Mouse (Mus musculus) CH12.LX (cell line): Measurements from ENCODE around the gene Neurl1b.

Experiments
- CTCF ChIP-seq, 2 experiments: IDR thresholded peaks in 1 of 2; conservative IDR thresholded peaks in 1 of 2; 2 replicates each; pipeline ENCODE4 v1.5.1; 2011 to 2012; ENCODE audit warnings: low read depth in 2 of 2, low read length in 2 of 2, improper control_type of control experiment in 1 of 2, inconsistent platforms in 1 of 2, mild to moderate bottlenecking in 1 of 2, moderate library complexity in 1 of 2
- ETS1 ChIP-seq: conservative IDR thresholded peaks from 2 replicates; pipeline ENCODE4 v1.6.1; 2012; ENCODE audit warnings: low read depth, mild to moderate bottlenecking, inconsistent platforms, low read length, improper control_type of control experiment, moderate library complexity
- MAX ChIP-seq: IDR thresholded peaks from 2 replicates; pipeline ENCODE4 v1.6.1; 2011; ENCODE audit warnings: low read length, improper control_type of control experiment
- NRF1 ChIP-seq: IDR thresholded peaks from 2 replicates; pipeline ENCODE4 v1.6.1; 2014; ENCODE audit warnings: low read depth, mild to moderate bottlenecking, inconsistent platforms, low read length, improper control_type of control experiment, moderate library complexity
- POLR2A ChIP-seq: IDR thresholded peaks from 2 replicates; pipeline ENCODE4 v1.6.1; 2011; ENCODE audit warnings: low read depth, mild to moderate bottlenecking, improper control_type of control experiment, low read length
- SIN3A ChIP-seq: IDR thresholded peaks from 2 replicates; pipeline ENCODE4 v1.6.1; 2012; ENCODE audit warnings: low read length, improper control_type of control experiment, inconsistent platforms
- USF1 ChIP-seq: IDR thresholded peaks from 2 replicates; pipeline ENCODE4 v1.6.1; 2014; ENCODE audit warnings: low read depth, mild to moderate bottlenecking, inconsistent platforms, low read length, improper control_type of control experiment

DNA sequence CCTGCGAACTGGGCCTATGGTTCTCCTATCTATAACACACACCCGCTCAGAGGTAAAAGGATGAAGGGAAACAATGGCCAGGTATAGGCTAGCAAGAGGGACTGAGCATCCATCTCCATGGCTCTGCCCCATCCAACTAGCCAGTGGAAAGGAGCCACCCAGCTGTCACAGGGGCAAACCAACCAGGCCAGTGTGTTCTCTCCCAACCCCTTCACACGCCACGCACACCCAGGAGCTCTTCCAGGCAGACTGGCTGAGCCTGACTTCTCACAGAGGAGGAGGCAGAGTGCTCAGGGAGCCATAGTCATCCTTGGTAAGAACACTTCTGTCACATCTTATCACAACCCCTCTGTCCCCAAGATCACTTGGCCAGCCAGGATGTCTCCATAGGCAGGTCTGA is 73.3 kb downstream of the Neurl1b start:
- no peak for TF ChIP-seq USF1
- no peak for TF ChIP-seq ETS1
- no peak for TF ChIP-seq MAX
- no peak for TF ChIP-seq SIN3A
- no peak for TF ChIP-seq CTCF (conservative IDR thresholded peaks at IDR 0.05 in 1 of 2, IDR thresholded peaks at IDR 0.05 in 1 of 2; ENCODE audit: low read depth in 2 of 2, low read length in 2 of 2)
- TF ChIP-seq POLR2A: no peak
- no peak for TF ChIP-seq NRF1
